Mouse (Mus musculus) stomach, postnatal 0 days (tissue): Measurements from ENCODE around the gene Tpk1.

Source experiments
- CTCF ChIP-seq: IDR thresholded peaks from 2 replicates; pipeline ENCODE4 v1.5.1; 2016; ENCODE audit warnings: antibody characterized with exemption, low read depth, mild to moderate bottlenecking, moderate library complexity
- EP300 ChIP-seq: optimal IDR thresholded peaks from 2 replicates; pipeline ENCODE3; 2016; ENCODE audit warnings: antibody characterized with exemption

DNA sequence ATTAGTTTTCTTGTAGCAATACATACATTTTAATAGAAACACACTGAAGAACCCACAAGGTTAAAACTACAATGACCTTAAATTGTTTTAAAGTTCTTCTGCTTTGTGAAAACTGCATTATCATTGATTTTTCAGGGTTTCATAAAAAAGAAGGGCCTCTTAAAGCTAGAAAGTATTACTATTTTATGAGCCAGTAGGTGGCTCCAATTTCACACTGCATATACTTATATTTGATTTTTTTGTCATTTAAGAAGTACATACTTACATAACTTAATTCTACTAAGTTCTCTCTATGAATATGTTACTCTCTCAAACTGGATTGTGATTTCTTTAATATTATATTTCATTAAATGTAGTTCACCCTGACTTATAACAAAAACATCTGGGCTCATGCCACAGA lies 173.7 kb downstream of the Tpk1 start:
- TF ChIP-seq CTCF (peak; percentile 57), EP300 (no peak)
